Mouse (Mus musculus) heart, adult 2 months (tissue): Measurements from ENCODE around the gene Troap. TPM values are rescaled to one million over a fixed set of nuclear protein-coding genes. Genes with fewer than 3 reads are reported as not detected.

ENCODE experiments used
- DNase-seq, 2 experiments: peaks; one replicate each; pipeline ENCODE4 v3.0.0; 2021
- H3K27ac ChIP-seq: fragments of 200-600 bp; 2 replicates; pipeline ENCODE4 v1.8.1; 2022
- H3K27me3 ChIP-seq: fragments of 200-500 bp; 2 replicates; pipeline ENCODE4 v1.6.1; 2012; ENCODE audit warnings: mild to moderate bottlenecking, low read length, inconsistent platforms, mixed read lengths; ENCODE audit not compliant: control insufficient read depth, insufficient read depth
- H3K36me3 ChIP-seq: fragments of 200-500 bp; 2 replicates; pipeline ENCODE4 v1.6.1; 2012; ENCODE audit warnings: low read length, inconsistent platforms; ENCODE audit not compliant: control insufficient read depth, insufficient read depth
- H3K4me1 ChIP-seq: fragments of 200-500 bp; 2 replicates; pipeline ENCODE4 v1.6.1; 2011; ENCODE audit warnings: low read length; ENCODE audit not compliant: control insufficient read depth, insufficient read depth
- H3K4me3 ChIP-seq: fragments of 200-600 bp; 2 replicates; pipeline ENCODE4 v1.8.1; 2022
- H3K79me2 ChIP-seq: fragments of 200-500 bp; replicated peaks from 2 replicates; pipeline ENCODE4 v1.6.1; 2012; ENCODE audit warnings: mild to moderate bottlenecking, inconsistent platforms, low read length, moderate library complexity, mixed read lengths; ENCODE audit not compliant: control insufficient read depth, insufficient read depth
- H3K9ac ChIP-seq: fragments of 200-500 bp; 2 replicates; pipeline ENCODE4 v1.6.1; 2012; ENCODE audit warnings: low read depth, mild to moderate bottlenecking, control low read depth, inconsistent platforms, low read length, mixed read lengths
- CTCF ChIP-seq: fragments of 200-600 bp; IDR thresholded peaks from 2 replicates; pipeline ENCODE4 v1.8.1; 2022; ENCODE audit warnings: antibody characterized with exemption, mild to moderate bottlenecking, moderate library complexity
- EP300 ChIP-seq: fragments of 200-500 bp; IDR thresholded peaks from 2 replicates; pipeline ENCODE4 v1.6.1; 2011; ENCODE audit warnings: low read depth, low read length, control low read depth; ENCODE audit not compliant: insufficient read depth
- POLR2A ChIP-seq: fragments of 200-500 bp; IDR thresholded peaks from 2 replicates; pipeline ENCODE4 v1.6.1; 2011; ENCODE audit warnings: mild to moderate bottlenecking, low read depth, low read length, control low read depth; ENCODE audit not compliant: insufficient read depth
- WGBS: fragments of 180-500 bp; shearing (Covaris S2); methylation state at CpG from one replicate; pipeline ENCODE4 v1.1.7; 2018; 5-methylcytosine and 5-hydroxymethylcytosine counted together
- intact Hi-C: fragments of 180-260 bp; cut with DNase I; formaldehyde crosslinking; loops from one replicate; pipeline ENCODE4 v1.15.1; 2025
- polyA plus RNA-seq: library from polyadenylated mRNA; depleted of rRNA; stranded (reverse); fragments of >200 nt; gene quantifications from 2 replicates; pipeline ENCODE4 v1.2.3, GENCODE M21; 2012
- total RNA-seq, 2 experiments: library from RNA; stranded (reverse); gene quantifications; 2 replicates each; pipeline ENCODE4 v1.2.3; 2021

The Troap gene
- total and polyA plus RNA-seq, 3 experiments, result 0.31 to 0.53 TPM; not detected in 1

DNA sequence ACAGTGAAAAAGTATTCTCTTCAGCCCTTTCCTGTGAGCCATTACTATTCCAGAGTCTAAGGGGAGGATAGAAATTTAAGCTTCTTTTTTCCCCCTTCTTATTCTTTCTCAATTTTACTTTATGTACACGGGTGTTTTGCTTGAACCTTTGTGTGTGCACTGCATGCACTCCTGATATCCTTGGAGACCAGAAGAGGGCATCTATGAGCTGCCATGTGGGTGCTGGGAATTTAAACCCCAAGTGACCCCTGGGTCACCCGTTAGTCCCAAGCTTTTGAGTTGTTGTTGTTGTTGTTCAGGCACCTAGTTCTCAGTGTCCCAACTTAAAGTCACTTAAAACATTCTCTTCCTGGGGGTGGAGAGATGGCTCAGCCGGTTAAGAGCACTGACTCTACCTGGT lies 25.6 kb downstream of the Troap start:
- Histone ChIP-seq H3K4me3 (no peak overlapping the region), H3K27me3 (peaks cover 14% of the 10 kb centered on the region), H3K36me3 (no peaks in the 10 kb centered on the region), H3K79me2 (no peaks in the 10 kb centered on the region), H3K27ac (no peak overlapping the region), H3K4me1 (peaks cover 3% of the 10 kb centered on the region), H3K9ac (no peak overlapping the region)
- intact Hi-C loops, result loop anchor here (2.0 kb wide), 1 partner anchor 49 kb away; no protein-coding TSS in a partner anchor
- 58% methylated on average over 3 of the region's 3 CpGs for WGBS
- no peak for TF ChIP-seq POLR2A
- DNase-seq, result no peak

DNA sequence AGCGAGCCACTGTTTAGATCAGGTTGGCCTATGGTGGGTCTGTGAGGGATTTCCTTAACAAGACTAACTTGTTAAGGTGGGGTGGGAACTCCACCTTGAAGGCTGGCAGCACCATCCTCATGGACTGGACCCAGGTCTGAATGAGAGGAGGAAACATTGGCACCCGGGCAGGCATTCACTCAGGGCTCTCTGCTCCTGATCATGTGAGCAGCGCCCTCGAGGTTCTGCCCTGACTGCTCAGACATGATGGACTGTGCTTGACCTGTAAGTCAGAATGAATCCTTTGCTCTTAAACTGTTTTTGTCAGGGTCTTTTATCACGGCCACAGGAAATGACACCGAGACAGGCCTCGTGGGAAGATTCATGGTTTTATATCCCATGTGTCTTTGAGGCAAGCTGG lies 30.9 kb downstream of the Troap start:
- 50% methylated on average over 7 of the region's 7 CpGs for WGBS
- intact Hi-C loops, result no loop called here
- Histone ChIP-seq H3K27ac (no peak overlapping the region), H3K4me3 (no peak overlapping the region), H3K9ac (no peak overlapping the region), H3K4me1 (no peaks in the 10 kb centered on the region), H3K79me2 (no peaks in the 10 kb centered on the region), H3K27me3 (no peaks in the 10 kb centered on the region), H3K36me3 (no peaks in the 10 kb centered on the region)
- DNase-seq, result no peak
- TF ChIP-seq EP300 (no peak), POLR2A (no peak), CTCF (no peak)

DNA sequence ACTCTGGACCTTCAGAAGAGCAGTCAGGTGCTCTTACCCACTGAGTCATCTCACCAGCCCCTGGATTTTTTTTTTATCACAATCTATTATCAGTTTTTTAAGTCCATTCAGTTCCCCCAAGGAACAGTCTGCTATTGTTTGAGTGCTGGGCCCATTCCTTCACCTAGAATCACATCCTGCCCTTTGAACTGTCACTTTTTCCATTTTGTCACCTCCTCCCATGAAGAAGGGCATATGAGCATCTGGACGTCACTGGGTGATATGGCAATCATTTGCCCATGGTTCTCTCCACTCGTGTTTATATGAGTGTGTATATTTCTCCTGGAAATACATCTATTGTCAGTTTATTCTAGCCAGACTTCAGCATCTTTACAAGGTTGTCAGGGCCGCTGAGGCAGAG lies 33.5 kb downstream of the Troap start:
- WGBS, result 67% methylated on average over 3 of the region's 3 CpGs

DNA sequence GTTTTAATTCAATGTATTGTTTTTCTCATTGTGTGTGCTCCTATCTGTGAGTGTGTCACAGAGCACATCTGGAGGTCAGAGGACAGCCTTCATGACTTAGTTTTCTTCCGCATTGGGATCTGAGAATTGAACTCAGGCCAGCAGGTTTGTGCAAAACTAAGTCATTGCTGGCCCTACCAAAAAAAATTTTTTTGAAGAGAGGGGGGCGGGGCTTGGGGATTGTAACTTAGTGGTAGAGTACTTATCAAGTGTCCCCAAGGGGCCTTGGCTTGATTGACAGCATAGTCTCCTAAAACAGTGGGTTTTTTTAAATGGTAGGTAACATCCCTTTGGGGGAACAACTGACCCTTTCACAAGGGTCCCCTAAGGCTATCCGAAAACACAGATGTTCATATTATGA lies 36.8 kb downstream of the Troap start:
- Histone ChIP-seq H3K27ac (no peak overlapping the region), H3K79me2 (no peaks in the 10 kb centered on the region), H3K4me1 (no peaks in the 10 kb centered on the region), H3K4me3 (no peak overlapping the region), H3K36me3 (no peaks in the 10 kb centered on the region), H3K9ac (no peak overlapping the region), H3K27me3 (no peaks in the 10 kb centered on the region)
- intact Hi-C loops, result no loop called here
- 80% methylated on average over 3 of the region's 3 CpGs for WGBS
- no peak for DNase-seq
- TF ChIP-seq EP300 (no peak), CTCF (no peak), POLR2A (no peak)

More for the DNA sequence above, 33.5 kb downstream of the Troap start:
- Histone ChIP-seq H3K27me3 (no peaks in the 10 kb centered on the region), H3K4me1 (no peaks in the 10 kb centered on the region), H3K9ac (no peak overlapping the region), H3K79me2 (no peaks in the 10 kb centered on the region), H3K4me3 (no peak overlapping the region), H3K36me3 (no peaks in the 10 kb centered on the region), H3K27ac (no peak overlapping the region)
- no peak for TF ChIP-seq CTCF
- TF ChIP-seq EP300, result no peak
- TF ChIP-seq POLR2A, result no peak
- no peak for DNase-seq
- intact Hi-C loops, result no loop called here

DNA sequence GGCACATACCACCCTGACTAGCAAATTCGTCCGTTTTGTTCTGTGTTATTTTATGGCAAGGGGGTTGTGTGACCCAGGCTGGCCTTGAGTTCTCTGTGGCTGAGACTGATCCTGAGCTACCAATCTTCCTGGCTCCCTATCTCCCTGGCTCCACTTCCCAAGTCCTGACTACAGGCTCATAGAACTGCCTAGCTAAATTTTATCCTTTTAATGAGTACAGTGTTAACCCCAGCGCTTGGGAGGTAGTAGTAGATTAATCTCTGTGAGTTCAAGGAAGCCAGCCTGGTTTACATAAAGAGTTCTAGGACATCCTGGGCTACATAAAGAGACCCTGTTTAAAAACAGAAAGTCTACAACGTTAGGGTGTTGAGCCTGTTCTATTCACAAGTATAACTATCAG lies 37.4 kb downstream of the Troap start:
- DNase-seq, result no peak
- no peak overlapping the region for H3K4me3 ChIP-seq
- WGBS, result 59% methylated on average over 4 of the region's 4 CpGs
- H3K9ac ChIP-seq, result no peak overlapping the region
- H3K4me1 ChIP-seq, result no peaks in the 10 kb centered on the region
- no peaks in the 10 kb centered on the region for H3K36me3 ChIP-seq
- TF ChIP-seq CTCF (no peak), POLR2A (no peak), EP300 (no peak)
- no peaks in the 10 kb centered on the region for H3K27me3 ChIP-seq
- H3K27ac ChIP-seq, result no peak overlapping the region
- no peaks in the 10 kb centered on the region for H3K79me2 ChIP-seq
- intact Hi-C loops, result no loop called here

DNA sequence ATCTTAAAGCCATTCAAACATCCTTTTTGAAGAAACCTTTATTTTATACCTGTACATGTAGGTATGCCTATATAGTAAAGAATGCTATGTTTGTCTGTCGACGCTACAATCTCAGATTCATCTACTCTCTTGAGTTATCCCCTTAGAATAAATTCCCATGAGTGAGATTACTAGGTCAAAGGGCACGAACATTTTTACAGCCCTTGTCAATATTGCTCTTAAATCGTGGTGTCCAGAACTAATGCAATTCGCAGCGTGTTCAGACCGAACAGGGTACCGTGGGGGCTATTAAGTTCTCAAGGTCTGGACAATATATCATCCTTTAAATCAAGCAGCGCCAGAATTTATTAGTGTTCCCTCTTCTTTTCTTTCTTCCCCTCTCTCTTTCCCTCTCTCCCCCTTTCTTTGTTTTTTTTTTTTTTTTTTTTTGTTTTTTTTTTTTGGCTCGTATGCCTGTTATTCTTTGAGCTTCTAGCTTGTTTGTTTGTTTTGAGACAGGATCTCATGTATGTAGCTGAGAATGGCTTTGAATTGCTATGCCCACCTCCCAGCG lies 38.5 kb downstream of the Troap start:
- H3K36me3 ChIP-seq, result no peaks in the 10 kb centered on the region
- no peak overlapping the region for H3K27ac ChIP-seq
- no peaks in the 10 kb centered on the region for H3K4me1 ChIP-seq
- TF ChIP-seq POLR2A (no peak), CTCF (no peak), EP300 (no peak)
- no peak overlapping the region for H3K9ac ChIP-seq
- intact Hi-C loops, result no loop called here
- no peaks in the 10 kb centered on the region for H3K27me3 ChIP-seq
- no peak for DNase-seq
- no peaks in the 10 kb centered on the region for H3K79me2 ChIP-seq
- no peak overlapping the region for H3K4me3 ChIP-seq
- WGBS, result 72% methylated on average over 11 of the region's 11 CpGs
